Mouse (Mus musculus): Measurements from ENCODE around the gene Sema6b. TPM values are rescaled to one million over a fixed set of nuclear protein-coding genes. Genes with fewer than 3 reads are reported as not detected.

The Sema6b gene
- polyA plus RNA-seq, 1 experiment from 2014 or later = 10.9 TPM

- ATAC-seq (ENCODE audit: low read depth) = no peak
- no peak overlapping the region for H3K4me2 ChIP-seq
- H3K27ac ChIP-seq (replicated peaks) = 0 out of 2 replicates have a peak overlapping the region, but pooled peaks have one; percentile 74
- H3K36me3 ChIP-seq = no peaks in the 10 kb centered on the region
- WGBS = 67% methylated on average over 3 of the region's 3 CpGs
- peaks cover 18% of the 10 kb centered on the region; the same call in 1 of the 2 replicates for H3K27me3 ChIP-seq
- no peaks in the 10 kb centered on the region for H3K9me3 ChIP-seq
- H3K9ac ChIP-seq = no peak overlapping the region
- no peak overlapping the region for H3K4me3 ChIP-seq
- H3K4me1 ChIP-seq (replicated peaks) = peaks cover 37% of the 10 kb centered on the region
Measured at GRCm38 (mm10) chr17:56164510-56164909, 24.4 kb upstream of the Sema6b start.

GRCm38 (mm10) chr17:56163523-56164102 is 23.5 kb upstream of the Sema6b start:
- WGBS = 82% methylated on average over 6 of the region's 6 CpGs
- peaks cover 37% of the 10 kb centered on the region for H3K4me1 ChIP-seq (replicated peaks)
- no peaks in the 10 kb centered on the region for H3K9me3 ChIP-seq
- H3K27ac ChIP-seq (replicated peaks) = no peak overlapping the region
- no peak overlapping the region for H3K4me3 ChIP-seq
- H3K4me2 ChIP-seq = peak overlapping the region; percentile 72
- H3K36me3 ChIP-seq = no peaks in the 10 kb centered on the region
- H3K27me3 ChIP-seq = peaks cover 22% of the 10 kb centered on the region
- ATAC-seq (ENCODE audit: low read depth) = no peak
- no peak overlapping the region for H3K9ac ChIP-seq

- WGBS = under 1% methylated on average over 30 of the region's 30 CpGs
- Histone ChIP-seq H3K9ac (peak within 1 kb of the TSS; percentile 66), H3K4me3 (peak within 1 kb of the TSS; percentile 47), H3K4me2 (peak within 1 kb of the TSS; percentile 72), H3K9me3 (no peaks in the 10 kb centered on the region), H3K36me3 (no peaks in the 10 kb centered on the region), H3K27ac (replicated peaks) (no peak within 1 kb of the TSS), H3K27me3 (peaks cover 34% of the 10 kb centered on the region), H3K4me1 (replicated peaks) (peaks cover 37% of the 10 kb centered on the region)
- peak; percentile 95 for ATAC-seq (ENCODE audit: low read depth)
Measured at GRCm38 (mm10) chr17:56162231-56162774, 22.2 kb upstream of the Sema6b start, which contains the start of gene Tnfaip8l1. Gene Tnfaip8l1 (plus strand): TSS chr17:56162477.

- Histone ChIP-seq H3K36me3 (no peaks in the 10 kb centered on the region), H3K27me3 (peaks cover 59% of the 10 kb centered on the region), H3K4me3 (no peak overlapping the region), H3K4me1 (replicated peaks) (peaks cover 22% of the 10 kb centered on the region), H3K9me3 (no peaks in the 10 kb centered on the region), H3K27ac (replicated peaks) (no peak overlapping the region), H3K4me2 (no peak overlapping the region), H3K9ac (no peak overlapping the region)
- ATAC-seq (ENCODE audit: low read depth) = no peak
- WGBS = 4% methylated on average over 9 of the region's 9 CpGs
Measured at GRCm38 (mm10) chr17:56159729-56160128, 19.6 kb upstream of the Sema6b start.

GRCm38 (mm10) chr17:56153643-56154042 is 13.5 kb upstream of the Sema6b start:
- H3K9me3 ChIP-seq = no peaks in the 10 kb centered on the region
- no peak overlapping the region for H3K9ac ChIP-seq
- peak; percentile 52 for ATAC-seq (ENCODE audit: low read depth)
- H3K4me3 ChIP-seq = no peak overlapping the region
- H3K27me3 ChIP-seq = peaks cover 74% of the 10 kb centered on the region
- H3K4me1 ChIP-seq (replicated peaks) = peaks cover 22% of the 10 kb centered on the region
- 14% methylated on average over 9 of the region's 9 CpGs for WGBS
- no peaks in the 10 kb centered on the region for H3K36me3 ChIP-seq
- H3K27ac ChIP-seq (replicated peaks) = no peak overlapping the region
- H3K4me2 ChIP-seq = no peak overlapping the region

- Histone ChIP-seq H3K4me1 (replicated peaks) (peaks cover 25% of the 10 kb centered on the region), H3K9ac (no peak overlapping the region), H3K9me3 (no peaks in the 10 kb centered on the region), H3K36me3 (no peaks in the 10 kb centered on the region), H3K4me3 (no peak overlapping the region), H3K27ac (replicated peaks) (no peak overlapping the region), H3K4me2 (no peak overlapping the region), H3K27me3 (peaks cover 73% of the 10 kb centered on the region)
- no peak for ATAC-seq (ENCODE audit: low read depth)
- WGBS = 46% methylated on average over 2 of the region's 2 CpGs
Measured at GRCm38 (mm10) chr17:56149897-56150296, 9.8 kb upstream of the Sema6b start.

GRCm38 (mm10) chr17:56148790-56149618 is 8.9 kb upstream of the Sema6b start:
- Histone ChIP-seq H3K9ac (peak overlapping the region; percentile 70), H3K36me3 (no peaks in the 10 kb centered on the region), H3K27ac (replicated peaks) (no peak overlapping the region), H3K4me1 (replicated peaks) (peaks cover 22% of the 10 kb centered on the region), H3K27me3 (peaks cover 76% of the 10 kb centered on the region), H3K9me3 (no peaks in the 10 kb centered on the region), H3K4me2 (peak overlapping the region; percentile 67), H3K4me3 (peak overlapping the region; percentile 35)
- ATAC-seq (ENCODE audit: low read depth) = peak; percentile 41
- WGBS = 2% methylated on average over 30 of the region's 30 CpGs

GRCm38 (mm10) chr17:56148280-56148679 is 8.1 kb upstream of the Sema6b start:
- H3K9me3 ChIP-seq = no peaks in the 10 kb centered on the region
- ATAC-seq (ENCODE audit: low read depth) = 0 out of 2 replicates have a peak, but pooled peaks have one; percentile 15
- H3K27me3 ChIP-seq = peaks cover 80% of the 10 kb centered on the region
- H3K4me2 ChIP-seq = peak overlapping the region; percentile 67
- WGBS = 19% methylated on average over 9 of the region's 9 CpGs
- no peak overlapping the region for H3K27ac ChIP-seq (replicated peaks)
- peak overlapping the region; percentile 70 for H3K9ac ChIP-seq
- H3K4me3 ChIP-seq = peak overlapping the region; percentile 35
- no peaks in the 10 kb centered on the region for H3K36me3 ChIP-seq
- peaks cover 15% of the 10 kb centered on the region for H3K4me1 ChIP-seq (replicated peaks)

- Histone ChIP-seq H3K9me3 (no peaks in the 10 kb centered on the region), H3K4me3 (no peak overlapping the region), H3K4me1 (replicated peaks) (peaks cover 19% of the 10 kb centered on the region), H3K27me3 (peaks cover 80% of the 10 kb centered on the region), H3K4me2 (no peak overlapping the region), H3K36me3 (no peaks in the 10 kb centered on the region), H3K9ac (no peak overlapping the region), H3K27ac (replicated peaks) (no peak overlapping the region)
- WGBS = 68% methylated on average over 12 of the region's 12 CpGs
- ATAC-seq (ENCODE audit: low read depth) = no peak
Measured at GRCm38 (mm10) chr17:56147420-56147819, 7.3 kb upstream of the Sema6b start.

- H3K27me3 ChIP-seq = peaks cover 80% of the 10 kb centered on the region
- no peaks in the 10 kb centered on the region for H3K9me3 ChIP-seq
- 13% methylated on average over 9 of the region's 9 CpGs for WGBS
- H3K4me3 ChIP-seq = no peak overlapping the region
- no peak overlapping the region for H3K4me2 ChIP-seq
- no peak for ATAC-seq (ENCODE audit: low read depth)
- H3K9ac ChIP-seq = no peak overlapping the region
- peaks cover 32% of the 10 kb centered on the region for H3K4me1 ChIP-seq (replicated peaks)
- no peak overlapping the region for H3K27ac ChIP-seq (replicated peaks)
- no peaks in the 10 kb centered on the region for H3K36me3 ChIP-seq
Measured at GRCm38 (mm10) chr17:56146131-56146530, 6.0 kb upstream of the Sema6b start.

GRCm38 (mm10) chr17:56144546-56144945 is 4.4 kb upstream of the Sema6b start:
- Histone ChIP-seq H3K9me3 (no peaks in the 10 kb centered on the region), H3K27me3 (peaks cover 73% of the 10 kb centered on the region), H3K9ac (no peak overlapping the region), H3K4me2 (no peak overlapping the region), H3K36me3 (no peaks in the 10 kb centered on the region), H3K27ac (replicated peaks) (no peak overlapping the region), H3K4me3 (no peak overlapping the region), H3K4me1 (replicated peaks) (peaks cover 40% of the 10 kb centered on the region)
- WGBS = 72% methylated on average over 9 of the region's 9 CpGs
- ATAC-seq (ENCODE audit: low read depth) = no peak
